Mouse (Mus musculus): ENCODE results near the gene Rcbtb2. TPM values are rescaled to one million over a fixed set of nuclear protein-coding genes. Genes with fewer than 3 reads are reported as not detected.

Gene Rcbtb2
- total RNA-seq, 2 experiments from 2014 or later = 35.6 to 57.3 TPM

- ATAC-seq (replicated peaks; ENCODE audit: poor library complexity, severe bottlenecking) = peak; percentile 36
Observed at GRCm38 (mm10) chr14:73180671-73181070, 57.8 kb downstream of the Rcbtb2 start.

GRCm38 (mm10) chr14:73181144-73181543 is 58.3 kb downstream of the Rcbtb2 start:
- no peak for ATAC-seq (replicated peaks; ENCODE audit: poor library complexity, severe bottlenecking)

DNA sequence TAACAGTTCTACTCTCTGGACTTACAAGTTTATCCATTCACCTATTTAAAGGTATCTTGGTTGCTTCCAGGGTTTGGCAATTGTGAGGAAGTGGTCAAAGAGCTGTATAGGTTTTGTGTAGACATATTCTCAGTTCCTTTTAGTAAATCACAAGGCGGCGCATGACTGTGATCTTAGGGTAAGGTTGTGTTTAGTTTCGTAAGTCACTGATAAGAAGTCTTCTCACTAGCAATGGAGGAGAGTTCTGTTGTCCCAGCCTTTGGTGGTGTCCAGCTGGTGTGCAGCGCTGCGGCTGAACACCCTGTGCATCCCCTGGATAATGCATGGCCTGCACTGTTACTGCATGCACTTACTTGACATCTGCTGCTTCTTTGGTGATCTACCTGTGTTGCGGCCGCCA is 64.0 kb downstream of the Rcbtb2 start:
- ATAC-seq (replicated peaks; ENCODE audit: poor library complexity, severe bottlenecking) = peak; percentile 77

DNA sequence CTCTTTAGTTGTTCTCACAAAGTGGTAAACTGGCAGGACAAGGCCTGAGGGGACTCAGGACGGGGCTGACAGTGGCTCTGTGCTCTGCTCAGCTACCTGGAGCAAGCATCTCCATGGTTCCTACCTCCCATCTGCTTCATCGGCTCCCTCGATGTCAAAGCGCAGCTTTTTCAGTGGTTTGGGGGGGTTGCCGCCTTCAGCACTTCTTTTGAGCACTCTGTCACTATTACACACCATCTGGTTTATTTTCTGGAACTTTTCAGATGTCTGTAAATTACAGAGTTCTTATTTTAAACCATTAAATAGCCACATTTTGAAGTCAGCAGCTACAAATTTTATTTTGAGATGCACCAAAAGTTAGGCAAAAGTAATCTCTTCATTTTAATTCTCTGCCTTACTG is 76.2 kb downstream of the Rcbtb2 start:
- ATAC-seq (replicated peaks; ENCODE audit: poor library complexity, severe bottlenecking) = no peak

DNA sequence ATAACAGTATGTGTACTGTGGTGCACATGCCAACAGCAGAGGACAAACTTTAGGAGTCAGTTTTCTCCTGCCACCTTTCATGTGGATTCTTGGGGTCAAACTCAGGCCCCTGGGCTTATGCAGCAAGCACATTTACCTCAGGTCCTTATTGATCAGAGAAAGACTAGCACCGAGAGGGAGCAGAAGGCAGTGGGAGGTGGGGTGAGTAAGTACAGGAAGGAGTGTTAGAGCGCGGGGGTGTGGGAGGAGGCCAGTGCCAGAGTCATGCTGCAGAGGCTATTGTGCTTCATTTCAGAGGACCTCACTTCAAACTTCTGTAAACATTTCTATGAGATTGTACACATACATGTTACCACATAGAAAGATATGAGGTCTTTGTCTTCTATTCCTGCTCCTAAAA is 78.6 kb downstream of the Rcbtb2 start:
- no peak for ATAC-seq (replicated peaks; ENCODE audit: poor library complexity, severe bottlenecking)

- ATAC-seq (replicated peaks; ENCODE audit: poor library complexity, severe bottlenecking) = no peak
Observed at GRCm38 (mm10) chr14:73204016-73204415, 81.2 kb downstream of the Rcbtb2 start.

DNA sequence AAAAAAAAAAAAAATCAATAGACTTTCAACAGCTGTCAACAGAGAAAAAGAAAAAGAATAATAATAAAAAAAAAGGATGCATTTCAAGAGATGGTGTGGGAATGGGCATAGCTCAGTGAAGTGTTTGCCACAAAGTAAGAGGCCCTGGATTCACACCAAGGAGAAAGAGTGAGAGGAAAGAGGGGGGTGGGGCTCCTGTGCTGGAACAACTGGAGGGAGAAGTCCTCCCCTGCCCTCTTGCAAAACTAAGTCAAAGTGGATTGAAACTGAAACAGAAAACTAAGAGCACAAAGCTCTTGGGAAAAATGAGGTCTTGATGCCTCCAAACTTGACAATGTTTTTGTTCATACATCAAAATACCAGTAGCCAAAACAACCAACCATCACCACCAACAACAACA is 86.4 kb downstream of the Rcbtb2 start:
- ATAC-seq (replicated peaks; ENCODE audit: poor library complexity, severe bottlenecking) = peak; percentile 59

- no peak for ATAC-seq (replicated peaks; ENCODE audit: poor library complexity, severe bottlenecking)
Observed at GRCm38 (mm10) chr14:73210196-73210595, 87.4 kb downstream of the Rcbtb2 start.

DNA sequence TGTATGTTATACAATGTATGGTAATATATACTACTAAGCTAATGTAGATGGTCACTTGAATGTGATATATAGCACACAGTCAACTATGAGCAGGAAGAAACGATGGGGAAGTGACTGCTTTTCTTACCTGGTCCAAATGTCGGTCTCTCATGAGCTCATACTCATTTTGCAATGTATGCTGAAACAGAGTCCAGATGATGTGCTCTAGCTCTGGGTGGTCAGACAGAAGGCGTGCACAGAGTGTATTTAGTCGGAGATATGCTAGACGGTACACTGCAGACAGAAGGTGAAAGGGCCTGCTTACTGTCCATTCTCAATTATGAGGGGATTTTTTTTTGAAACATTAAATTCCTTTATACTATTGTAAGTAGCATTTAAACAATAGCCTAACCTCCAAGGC is 88.6 kb downstream of the Rcbtb2 start:
- peak; percentile 35 for ATAC-seq (replicated peaks; ENCODE audit: poor library complexity, severe bottlenecking)

DNA sequence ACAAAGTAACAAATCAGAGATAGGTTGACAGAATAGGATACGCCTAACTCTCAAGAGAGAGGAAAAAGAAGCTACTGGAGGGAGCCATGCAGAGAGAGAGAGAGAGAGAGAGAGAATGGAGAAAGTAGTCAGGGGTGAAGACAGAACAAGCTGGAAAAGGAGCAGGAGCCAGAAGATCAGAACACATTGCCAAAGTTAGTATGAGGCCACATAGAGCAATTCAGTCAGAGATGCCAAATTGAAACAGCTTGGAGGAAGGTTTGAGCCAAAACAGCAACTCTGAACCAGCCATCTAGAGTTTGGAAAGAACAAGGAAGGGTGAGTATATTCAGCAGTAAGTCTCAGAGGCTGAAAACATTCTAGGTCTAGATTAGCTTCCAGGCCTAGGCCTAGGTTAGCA is 94.2 kb downstream of the Rcbtb2 start:
- ATAC-seq (replicated peaks; ENCODE audit: poor library complexity, severe bottlenecking) = no peak

GRCm38 (mm10) chr14:73222316-73222970 is 99.6 kb downstream of the Rcbtb2 start:
- peak; percentile 95 for ATAC-seq (replicated peaks; ENCODE audit: poor library complexity, severe bottlenecking)

DNA sequence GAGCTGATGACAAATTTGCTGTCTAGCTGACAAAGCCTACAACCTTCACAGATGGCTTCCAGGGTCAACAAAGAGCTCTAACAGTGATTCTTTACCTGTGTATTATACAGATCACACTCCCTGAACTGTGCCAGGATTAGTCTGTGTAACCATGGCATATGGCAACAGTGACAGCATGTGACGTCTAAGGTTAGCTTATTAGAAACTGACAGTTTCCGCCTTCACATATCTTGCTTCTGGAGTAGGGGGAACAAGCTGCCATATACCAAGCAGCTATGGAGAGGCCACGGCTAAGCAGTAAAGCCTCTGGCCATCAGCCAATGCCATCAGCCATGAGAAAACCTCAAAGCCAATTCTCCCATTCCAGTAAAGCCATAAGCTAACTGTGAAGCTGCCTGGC is 103.5 kb downstream of the Rcbtb2 start:
- ATAC-seq (replicated peaks; ENCODE audit: poor library complexity, severe bottlenecking) = no peak

DNA sequence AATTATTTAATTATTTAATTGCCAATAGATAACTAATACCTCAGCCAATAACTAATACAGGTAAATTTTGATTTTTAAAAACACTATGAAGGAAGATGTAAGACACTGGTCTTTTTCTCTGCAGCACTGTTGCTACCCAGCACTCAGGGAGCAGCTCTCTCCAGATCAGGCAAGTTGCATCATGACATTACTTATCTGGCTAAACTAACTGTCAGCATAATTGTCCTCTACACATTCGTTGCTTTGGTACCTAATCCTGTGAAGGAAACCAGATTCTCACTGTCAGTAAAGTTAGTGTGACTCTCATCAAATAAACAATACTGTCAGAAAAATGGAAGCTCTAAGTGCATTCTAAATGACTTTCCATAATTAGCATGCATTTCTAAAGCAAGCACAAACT is 104.0 kb downstream of the Rcbtb2 start:
- ATAC-seq (replicated peaks; ENCODE audit: poor library complexity, severe bottlenecking) = no peak

GRCm38 (mm10) chr14:73231286-73231982 is 108.6 kb downstream of the Rcbtb2 start:
- no peak for ATAC-seq (replicated peaks; ENCODE audit: poor library complexity, severe bottlenecking)

GRCm38 (mm10) chr14:73234468-73235031 is 111.7 kb downstream of the Rcbtb2 start:
- ATAC-seq (replicated peaks; ENCODE audit: poor library complexity, severe bottlenecking) = peak; percentile 51

GRCm38 (mm10) chr14:73237848-73238321 is 115.0 kb downstream of the Rcbtb2 start, which contains the start of gene Lpar6:
Gene Lpar6, plus strand, starts transcription at chr14:73237895.
- ATAC-seq (replicated peaks; ENCODE audit: poor library complexity, severe bottlenecking) = peak; percentile 72

DNA sequence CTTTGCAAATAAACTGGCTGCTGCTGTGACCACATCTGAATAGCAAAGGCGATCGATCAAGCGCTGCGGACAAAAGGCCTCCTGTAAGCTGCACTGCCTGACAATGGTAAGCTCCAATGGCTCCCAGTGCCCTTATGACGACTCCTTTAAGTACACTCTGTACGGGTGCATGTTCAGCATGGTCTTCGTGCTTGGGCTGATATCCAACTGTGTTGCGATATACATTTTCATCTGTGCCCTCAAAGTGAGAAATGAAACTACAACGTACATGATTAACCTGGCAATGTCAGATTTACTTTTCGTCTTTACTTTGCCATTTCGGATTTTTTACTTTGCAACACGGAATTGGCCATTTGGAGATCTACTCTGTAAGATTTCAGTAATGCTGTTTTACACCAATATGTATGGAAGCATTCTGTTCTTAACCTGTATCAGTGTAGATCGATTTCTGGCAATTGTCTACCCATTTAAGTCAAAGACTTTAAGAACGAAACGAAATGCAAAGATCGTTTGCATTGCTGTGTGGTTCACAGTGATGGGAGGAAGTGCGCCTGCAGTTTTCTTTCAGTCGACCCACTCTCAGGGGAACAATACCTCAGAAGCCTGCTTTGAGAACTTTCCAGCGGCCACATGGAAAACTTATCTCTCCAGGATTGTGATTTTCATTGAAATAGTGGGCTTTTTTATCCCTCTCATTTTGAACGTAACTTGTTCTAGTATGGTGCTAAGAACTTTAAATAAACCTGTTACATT is 115.8 kb downstream of the Rcbtb2 start:
- ATAC-seq (replicated peaks; ENCODE audit: poor library complexity, severe bottlenecking) = peak; percentile 84

DNA sequence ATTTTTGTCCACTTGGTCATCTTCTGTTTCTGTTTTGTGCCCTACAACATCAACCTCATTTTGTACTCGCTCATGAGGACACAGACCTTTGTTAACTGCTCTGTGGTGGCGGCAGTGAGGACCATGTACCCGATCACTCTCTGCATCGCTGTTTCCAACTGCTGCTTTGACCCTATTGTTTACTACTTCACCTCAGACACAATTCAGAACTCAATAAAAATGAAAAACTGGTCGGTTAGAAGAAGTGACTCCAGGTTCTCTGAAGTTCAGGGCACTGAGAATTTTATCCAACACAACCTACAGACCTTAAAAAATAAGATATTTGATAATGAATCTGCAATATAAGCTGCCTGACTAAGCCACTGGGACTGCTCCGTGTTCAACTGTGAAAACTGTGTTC is 116.5 kb downstream of the Rcbtb2 start:
- ATAC-seq (replicated peaks; ENCODE audit: poor library complexity, severe bottlenecking) = no peak

GRCm38 (mm10) chr14:73239857-73240256 is 117.0 kb downstream of the Rcbtb2 start:
- no peak for ATAC-seq (replicated peaks; ENCODE audit: poor library complexity, severe bottlenecking)

DNA sequence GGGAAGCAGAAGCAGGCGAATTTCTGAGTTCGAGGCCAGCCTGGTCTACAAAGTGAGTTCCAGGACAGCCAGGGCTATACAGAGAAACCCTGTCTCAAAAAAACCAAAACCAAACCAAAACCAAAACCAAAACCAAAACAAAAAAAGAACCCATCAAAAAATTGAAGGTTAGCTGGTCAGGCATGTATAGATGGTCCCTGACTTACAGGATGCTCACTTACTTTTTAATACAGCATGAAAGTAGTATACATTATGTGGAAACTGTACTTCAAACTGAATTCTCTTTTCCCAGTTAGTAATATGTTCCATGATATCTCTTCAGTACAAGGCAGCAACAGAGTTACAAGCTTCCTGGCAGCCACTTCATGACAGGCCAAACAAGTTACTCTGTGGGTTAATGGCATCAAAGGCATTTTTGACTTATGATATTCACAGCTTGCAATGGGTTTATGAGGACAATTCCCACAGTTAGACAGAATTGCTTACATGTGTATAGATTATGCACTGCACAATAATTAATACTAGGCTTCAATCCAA is 121.3 kb downstream of the Rcbtb2 start:
- ATAC-seq (replicated peaks; ENCODE audit: poor library complexity, severe bottlenecking) = no peak

GRCm38 (mm10) chr14:73250056-73250455 is 127.2 kb downstream of the Rcbtb2 start:
- ATAC-seq (replicated peaks; ENCODE audit: poor library complexity, severe bottlenecking) = no peak

Data from granulocyte monocyte progenitor cell, adult 5-6 weeks (primary cell).